Mouse (Mus musculus) liver, embryonic 16.5 days (tissue): ENCODE measurements at regions not wholly inside any gene's neighbourhood (a gene's known extent, or its start where the extent isn't known, plus 50 kb on each side); places are given as distances from the start of the nearest gene placed in this dataset.

ENCODE experiments used
- ATAC-seq: fragments of 200-750 bp; cut with Nextera tagmentation; 2 replicates; pipeline ENCODE4 v1.8.0; 2017; ENCODE audit warnings: low read depth, mild to moderate bottlenecking, moderate number of reproducible peaks, moderate library complexity
- H3K27ac ChIP-seq: fragments of 300-500 bp; sonication (generic); 2 replicates; pipeline ENCODE4 v1.5.1; 2014; ENCODE audit warnings: mild to moderate bottlenecking, low read length
- H3K27me3 ChIP-seq: fragments of 300-500 bp; sonication (generic); 2 replicates; pipeline ENCODE4 v1.6.1; 2014; ENCODE audit warnings: low read depth, low read length, mixed read lengths; ENCODE audit not compliant: control insufficient read depth, insufficient read depth
- H3K36me3 ChIP-seq: fragments of 300-500 bp; sonication (generic); 2 replicates; pipeline ENCODE4 v1.6.1; 2014; ENCODE audit warnings: mild to moderate bottlenecking; ENCODE audit not compliant: control insufficient read depth, insufficient read depth
- H3K4me1 ChIP-seq: fragments of 300-500 bp; sonication (generic); 2 replicates; pipeline ENCODE4 v1.6.1; 2014; ENCODE audit warnings: low read depth, low read length, mixed read lengths; ENCODE audit not compliant: control insufficient read depth
- H3K4me2 ChIP-seq: fragments of 300-500 bp; sonication (generic); 2 replicates; pipeline ENCODE4 v1.6.1; 2014; ENCODE audit warnings: low read depth, low read length, mixed read lengths
- H3K4me3 ChIP-seq: fragments of 300-500 bp; sonication (generic); 2 replicates; pipeline ENCODE4 v1.5.1; 2014; ENCODE audit warnings: low read depth, mild to moderate bottlenecking, low read length
- H3K9ac ChIP-seq: fragments of 300-500 bp; sonication (generic); 2 replicates; pipeline ENCODE4 v1.6.1; 2014; ENCODE audit warnings: low read depth, low read length
- H3K9me3 ChIP-seq: fragments of 300-500 bp; sonication (generic); replicated peaks from 2 replicates; pipeline ENCODE4 v1.6.1; 2016; ENCODE audit warnings: low read length; ENCODE audit not compliant: control insufficient read depth
- WGBS: fragments of 180-500 bp; shearing (Covaris S2); extraction: QIAGEN DNeasy Blood & Tissue Kit; methylation state at CpG from one replicate; pipeline ENCODE4 v1.1.7; 2014; ENCODE audit not compliant: insufficient replicate concordance; 5-methylcytosine and 5-hydroxymethylcytosine counted together

DNA sequence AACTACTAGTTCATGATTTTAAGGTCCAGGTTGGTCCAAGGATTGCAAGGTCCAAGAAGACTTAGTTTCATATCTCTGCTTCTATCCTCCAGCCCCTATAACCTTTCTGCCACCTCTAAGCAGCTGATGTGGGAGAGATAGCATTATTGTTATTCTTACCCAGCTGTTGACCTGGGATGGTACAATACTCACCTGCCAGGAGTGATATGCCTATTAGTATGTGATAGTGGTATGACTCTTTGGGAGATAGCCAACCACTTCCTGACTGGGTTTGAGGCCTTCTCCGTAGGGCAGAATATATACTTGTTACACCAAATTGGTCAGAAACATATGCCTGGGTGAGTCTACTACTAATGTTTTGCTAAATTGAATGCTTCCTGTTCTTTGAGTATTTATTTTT lies 137.4 kb upstream of the Tprg start:
- H3K27me3 ChIP-seq: no peaks in the 10 kb centered on the region
- no peaks in the 10 kb centered on the region for H3K9me3 ChIP-seq
- H3K36me3 ChIP-seq: no peaks in the 10 kb centered on the region
- H3K9ac ChIP-seq: no peak overlapping the region
- no peak overlapping the region for H3K4me3 ChIP-seq
- WGBS: 42% methylated on average over 1 of the region's 1 CpGs
- H3K4me2 ChIP-seq: no peak overlapping the region
- H3K27ac ChIP-seq: no peak overlapping the region
- no peaks in the 10 kb centered on the region for H3K4me1 ChIP-seq
- no peak for ATAC-seq

DNA sequence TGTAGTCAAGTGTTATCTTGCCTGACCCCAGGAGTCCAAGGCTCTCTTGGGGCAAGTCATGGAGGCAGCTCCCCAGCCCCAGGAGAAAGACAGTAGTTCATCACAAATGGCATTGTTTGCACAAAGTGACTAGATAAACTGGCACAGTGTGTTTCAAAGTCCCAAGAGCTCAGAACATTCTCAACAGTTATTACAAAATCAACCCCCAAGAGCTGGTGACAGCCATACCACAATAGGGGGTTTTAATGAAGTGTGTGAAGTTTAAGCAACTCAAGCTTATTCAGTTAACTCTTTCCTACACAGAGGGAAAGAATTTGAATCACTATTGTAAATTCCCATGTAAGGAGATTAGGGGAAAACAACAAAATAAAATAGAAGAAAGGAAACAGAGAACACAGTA lies 109.7 kb upstream of the Tprg start:
- no peak overlapping the region for H3K4me3 ChIP-seq
- no peak for ATAC-seq
- H3K36me3 ChIP-seq: no peaks in the 10 kb centered on the region
- no peaks in the 10 kb centered on the region for H3K9me3 ChIP-seq
- H3K4me2 ChIP-seq: no peak overlapping the region
- no peak overlapping the region for H3K9ac ChIP-seq
- no peak overlapping the region for H3K27ac ChIP-seq
- no peaks in the 10 kb centered on the region for H3K27me3 ChIP-seq
- H3K4me1 ChIP-seq: no peaks in the 10 kb centered on the region

DNA sequence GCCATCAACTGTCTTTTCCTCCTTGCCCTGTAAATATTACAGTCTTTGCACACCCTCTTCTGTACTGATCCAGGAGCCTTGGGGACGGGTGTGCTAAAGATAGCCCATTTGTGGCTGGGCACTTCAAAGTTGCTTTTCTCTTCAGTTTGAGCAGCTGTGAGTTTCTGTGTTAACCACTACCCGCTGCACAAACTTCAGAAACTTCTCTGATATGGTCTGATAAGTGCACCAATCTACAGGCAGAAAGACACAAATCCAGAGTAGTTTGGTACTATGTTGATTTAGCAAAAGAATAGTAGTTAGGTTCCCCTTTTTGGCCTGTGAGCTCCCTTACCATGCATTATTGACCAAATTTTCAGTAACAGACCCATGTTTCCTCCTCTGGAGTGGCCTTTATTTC lies 108.6 kb upstream of the Tprg start:
- 30% methylated on average over 2 of the region's 2 CpGs for WGBS
- Histone ChIP-seq H3K4me1 (no peaks in the 10 kb centered on the region), H3K27ac (no peak overlapping the region), H3K27me3 (no peaks in the 10 kb centered on the region), H3K4me3 (no peak overlapping the region), H3K4me2 (no peak overlapping the region), H3K9ac (no peak overlapping the region), H3K36me3 (no peaks in the 10 kb centered on the region), H3K9me3 (no peaks in the 10 kb centered on the region)
- peak; percentile 37; the same call in 1 of the 2 replicates for ATAC-seq

DNA sequence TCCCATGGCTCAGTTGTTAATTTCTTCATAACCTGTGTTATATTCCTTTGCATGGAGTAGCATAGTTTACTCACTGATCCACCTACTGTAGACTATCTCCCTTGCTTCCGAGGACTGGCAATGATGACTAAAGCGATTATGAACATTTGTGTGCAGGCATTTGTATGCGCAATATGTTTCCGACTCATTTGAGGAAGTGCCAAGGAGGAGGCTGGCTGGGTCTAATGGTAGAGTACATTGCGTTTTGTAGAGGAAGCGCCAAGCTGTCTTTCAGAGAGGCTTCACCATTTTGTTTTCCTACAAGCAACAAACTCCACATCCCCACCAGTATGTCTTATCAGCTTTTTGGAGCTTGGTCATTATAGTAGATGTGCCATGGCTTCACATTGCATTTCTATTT lies 104.7 kb upstream of the Tprg start:
- 71% methylated on average over 6 of the region's 6 CpGs for WGBS
- no peaks in the 10 kb centered on the region for H3K4me1 ChIP-seq
- no peak for ATAC-seq

DNA sequence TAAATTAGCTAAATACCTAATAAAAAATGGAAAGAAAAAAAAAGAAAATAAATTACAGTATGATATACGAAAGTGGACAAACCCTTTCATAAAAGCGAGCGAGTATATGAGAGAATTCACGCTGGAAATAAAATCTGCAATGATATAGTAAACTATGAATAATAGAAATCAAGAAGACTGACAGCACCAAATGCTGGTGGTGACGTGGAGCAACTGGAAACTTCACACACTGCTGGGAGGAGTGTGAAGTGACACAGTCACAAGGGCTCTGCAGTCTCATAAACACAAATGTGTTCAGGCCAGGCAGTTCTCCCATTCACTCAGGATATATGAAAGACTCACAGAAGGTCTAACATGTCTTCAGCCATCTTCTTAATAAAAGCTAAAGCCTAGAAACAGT lies 89.5 kb upstream of the Tprg start:
- no peak overlapping the region for H3K9ac ChIP-seq
- no peaks in the 10 kb centered on the region for H3K9me3 ChIP-seq
- H3K4me1 ChIP-seq: peaks cover 21% of the 10 kb centered on the region
- H3K27ac ChIP-seq: no peak overlapping the region
- H3K4me2 ChIP-seq: no peak overlapping the region
- no peaks in the 10 kb centered on the region for H3K36me3 ChIP-seq
- 85% methylated on average over 5 of the region's 5 CpGs for WGBS
- no peak for ATAC-seq
- no peaks in the 10 kb centered on the region for H3K27me3 ChIP-seq
- H3K4me3 ChIP-seq: no peak overlapping the region

More for the DNA sequence above, 104.7 kb upstream of the Tprg start:
- Histone ChIP-seq H3K27ac (no peak overlapping the region), H3K36me3 (no peaks in the 10 kb centered on the region), H3K9me3 (no peaks in the 10 kb centered on the region), H3K4me2 (no peak overlapping the region), H3K27me3 (no peaks in the 10 kb centered on the region), H3K4me3 (no peak overlapping the region), H3K9ac (no peak overlapping the region)

DNA sequence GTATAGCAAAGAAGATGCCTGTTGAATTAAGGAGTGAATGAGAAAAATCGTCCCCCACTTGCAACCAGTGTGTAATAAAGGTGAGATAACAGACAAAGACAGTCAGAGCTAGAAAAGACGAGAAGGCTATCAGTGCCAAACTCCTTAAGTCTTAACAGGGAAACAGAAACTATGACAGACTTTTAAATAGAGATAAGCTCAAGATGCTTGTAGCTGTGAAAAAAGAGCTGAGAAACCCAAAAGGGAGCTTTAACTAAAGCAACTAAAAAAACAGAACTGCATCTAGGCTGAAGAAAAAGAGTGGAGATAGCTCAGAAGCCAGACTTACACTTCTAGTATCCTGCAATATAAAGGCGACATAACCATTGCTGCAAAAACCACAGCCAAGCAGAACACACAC lies 87.8 kb upstream of the Tprg start:
- Histone ChIP-seq H3K27me3 (no peaks in the 10 kb centered on the region), H3K4me2 (no peak overlapping the region), H3K9me3 (no peaks in the 10 kb centered on the region), H3K27ac (peak overlapping the region; percentile 63), H3K36me3 (no peaks in the 10 kb centered on the region), H3K4me1 (peaks cover 21% of the 10 kb centered on the region), H3K4me3 (no peak overlapping the region), H3K9ac (no peak overlapping the region)
- ATAC-seq: peak; percentile 27
- 11% methylated on average over 3 of the region's 3 CpGs for WGBS

DNA sequence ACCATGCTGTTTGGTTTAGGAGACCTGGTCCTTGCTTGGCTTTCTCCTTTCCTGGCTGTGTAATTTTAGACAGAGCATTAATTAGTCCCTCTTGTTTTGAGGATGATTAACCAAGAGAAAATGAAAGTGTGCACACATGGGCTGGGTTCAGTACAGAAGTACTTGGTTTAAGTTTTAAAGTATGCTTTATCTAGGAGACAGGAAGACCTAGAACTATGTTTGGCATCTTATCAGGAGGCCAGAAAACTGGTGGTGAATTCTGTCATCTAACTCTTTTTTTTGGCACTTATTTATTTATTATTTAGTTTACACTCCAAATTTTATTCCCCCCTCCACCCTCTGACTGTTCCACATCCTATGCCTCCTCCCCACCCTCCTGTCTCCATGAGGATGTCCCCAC lies 86.6 kb upstream of the Tprg start:
- peaks cover 21% of the 10 kb centered on the region for H3K4me1 ChIP-seq
- H3K27me3 ChIP-seq: no peaks in the 10 kb centered on the region
- ATAC-seq: peak; percentile 7; the same call in 1 of the 2 replicates
- H3K27ac ChIP-seq: peak overlapping the region; percentile 89
- H3K9ac ChIP-seq: 0 out of 2 replicates have a peak overlapping the region, but pooled peaks have one; percentile 12
- no peak overlapping the region for H3K4me3 ChIP-seq
- H3K4me2 ChIP-seq: peak overlapping the region; percentile 43; the same call in 1 of the 2 replicates
- no peaks in the 10 kb centered on the region for H3K36me3 ChIP-seq
- H3K9me3 ChIP-seq: no peaks in the 10 kb centered on the region

DNA sequence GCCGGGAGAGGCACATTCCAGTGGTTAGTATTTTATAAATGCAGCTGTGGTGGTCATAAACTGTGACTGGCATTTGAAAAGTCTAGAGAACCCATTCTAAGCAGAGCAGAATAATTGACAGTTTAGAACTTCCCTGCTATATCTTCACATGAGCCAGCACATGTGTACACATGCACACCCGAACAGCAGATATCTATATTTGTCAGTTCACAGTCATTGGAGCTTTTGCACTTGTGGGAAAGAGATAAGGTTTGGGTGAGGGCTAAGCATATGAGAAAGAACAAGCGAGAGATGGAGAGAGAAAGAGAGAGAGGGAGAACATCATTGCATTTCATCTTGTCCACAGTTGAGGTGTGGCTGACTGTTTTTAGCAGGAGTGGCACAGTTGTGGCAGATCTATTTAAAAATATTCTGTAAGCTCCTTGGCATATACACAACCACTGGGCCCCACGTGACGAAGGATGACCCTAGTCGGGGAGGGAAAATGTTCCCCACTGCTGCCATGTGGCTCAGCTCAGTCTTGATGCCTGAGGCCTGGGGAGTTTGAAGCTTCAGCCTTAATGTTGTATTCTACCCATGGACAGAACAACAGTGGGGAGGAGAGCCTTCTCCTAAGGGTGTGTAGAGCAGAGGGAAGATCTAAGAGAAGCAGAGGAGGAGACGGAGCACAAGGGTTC lies 85.4 kb upstream of the Tprg start:
- no peak overlapping the region for H3K4me3 ChIP-seq
- 48% methylated on average over 7 of the region's 7 CpGs for WGBS
- peaks cover 21% of the 10 kb centered on the region for H3K4me1 ChIP-seq
- peak overlapping the region; percentile 92 for H3K27ac ChIP-seq
- peak; percentile 95 for ATAC-seq
- H3K9ac ChIP-seq: peak overlapping the region; percentile 44
- H3K4me2 ChIP-seq: peak overlapping the region; percentile 43; the same call in 1 of the 2 replicates
- no peaks in the 10 kb centered on the region for H3K9me3 ChIP-seq
- no peaks in the 10 kb centered on the region for H3K36me3 ChIP-seq
- no peaks in the 10 kb centered on the region for H3K27me3 ChIP-seq

DNA sequence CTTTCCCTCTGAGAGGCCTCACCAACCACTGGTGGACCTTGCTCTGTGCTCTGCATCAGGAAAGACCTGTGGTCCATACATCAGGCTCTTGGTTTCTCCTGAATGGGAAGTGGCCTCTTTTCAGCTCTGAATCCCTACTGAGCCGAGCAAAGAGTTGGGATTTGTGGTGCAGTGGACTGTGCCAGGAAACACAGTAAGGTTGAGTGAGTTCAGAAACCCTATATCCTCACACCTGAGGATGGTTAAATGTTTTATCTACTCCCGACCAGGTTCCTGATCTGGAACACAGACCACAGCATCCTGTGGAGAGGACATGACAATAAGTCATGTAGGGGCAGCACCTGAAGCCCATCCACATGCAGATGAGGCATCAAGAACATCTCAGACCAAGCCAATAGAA lies 73.4 kb upstream of the Tprg start:
- no peaks in the 10 kb centered on the region for H3K4me1 ChIP-seq
- no peaks in the 10 kb centered on the region for H3K36me3 ChIP-seq
- H3K4me3 ChIP-seq: no peak overlapping the region
- WGBS: 31% methylated on average over 2 of the region's 2 CpGs
- no peak overlapping the region for H3K4me2 ChIP-seq
- no peaks in the 10 kb centered on the region for H3K27me3 ChIP-seq
- no peak for ATAC-seq
- H3K9ac ChIP-seq: no peak overlapping the region
- no peaks in the 10 kb centered on the region for H3K9me3 ChIP-seq
- H3K27ac ChIP-seq: no peak overlapping the region
